Mouse (Mus musculus) neural tube, embryonic 10.5 days (tissue): ENCODE results near the gene Plekhf1.

Source experiments
- DNase-seq: peaks from one replicate; pipeline ENCODE4 v3.0.0-alpha.2; 2017; ENCODE audit warnings: low spot score; ENCODE audit errors: extremely low spot score

The Plekhf1 gene

DNA sequence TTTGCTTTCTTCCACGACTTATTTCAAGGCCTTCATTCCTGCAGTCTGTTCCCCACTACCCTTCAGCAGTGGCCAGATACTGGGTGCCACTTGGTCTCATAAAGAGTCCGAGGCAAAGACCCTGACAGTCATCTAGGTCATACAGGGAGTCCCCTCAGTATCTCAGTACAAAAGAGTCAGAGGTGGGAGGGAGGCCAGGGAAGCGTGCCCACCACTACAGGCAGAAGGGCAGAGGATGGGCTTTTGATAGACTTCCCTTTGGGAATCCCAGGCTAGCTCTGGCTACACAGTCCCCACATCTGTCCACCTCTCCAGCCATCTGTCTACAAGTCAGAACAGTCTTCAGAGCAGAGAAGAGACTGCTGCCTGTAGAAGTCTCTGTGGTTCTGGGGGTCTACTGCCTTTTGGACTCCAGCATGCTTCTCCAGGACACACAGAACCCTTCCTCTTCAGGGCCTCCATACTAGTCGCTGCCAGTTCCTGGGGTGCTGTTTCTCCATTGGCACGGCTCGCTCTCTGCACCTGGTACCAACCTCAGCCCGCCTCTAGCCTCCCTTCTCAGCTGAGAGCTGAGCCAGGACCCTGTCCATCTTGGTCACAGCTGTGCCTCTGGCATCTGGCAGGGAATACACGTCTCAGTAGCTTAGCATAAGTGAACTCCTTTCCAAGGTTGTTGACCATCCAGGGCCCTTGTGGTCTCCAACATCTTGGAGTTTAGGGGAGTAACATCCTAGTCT lies 9.0 kb downstream of the Plekhf1 start:
- no peak for DNase-seq

DNA sequence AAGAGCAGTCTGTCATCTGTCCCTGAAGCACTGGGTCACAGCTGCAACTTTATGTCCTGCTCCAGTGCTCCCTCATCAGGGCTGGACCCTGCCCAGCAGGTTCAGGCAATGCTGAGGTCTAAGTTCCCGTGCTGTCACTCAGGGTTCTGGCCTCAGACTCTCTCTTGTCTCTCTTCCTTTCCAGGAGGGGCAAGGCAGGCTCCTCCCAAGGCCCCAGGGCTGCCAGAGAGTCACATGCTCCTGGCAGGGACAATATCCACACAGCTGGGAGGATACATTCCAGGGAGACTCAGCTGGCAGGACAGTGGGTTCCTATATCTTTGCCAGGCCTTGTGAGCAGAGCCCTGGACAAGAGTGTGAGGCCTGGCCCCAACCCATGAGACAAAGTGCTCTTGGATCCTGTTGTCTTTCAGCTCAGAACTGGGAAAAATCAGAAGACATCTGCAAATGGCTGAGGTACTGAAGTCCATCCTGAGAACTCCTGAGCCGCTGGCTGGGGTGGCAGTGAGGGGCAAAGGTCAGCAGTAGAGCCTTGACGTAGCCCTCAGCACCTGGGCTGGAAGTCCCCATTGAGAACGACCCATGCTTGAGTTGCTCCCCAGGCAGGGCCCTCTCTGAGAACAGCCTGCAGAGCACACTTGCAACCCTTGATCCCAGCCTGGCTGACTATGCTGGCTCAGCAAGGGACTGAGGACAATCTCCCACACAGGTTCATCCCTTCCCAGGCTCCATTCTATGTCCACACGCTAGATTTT lies 10.2 kb downstream of the Plekhf1 start:
- no peak for DNase-seq

DNA sequence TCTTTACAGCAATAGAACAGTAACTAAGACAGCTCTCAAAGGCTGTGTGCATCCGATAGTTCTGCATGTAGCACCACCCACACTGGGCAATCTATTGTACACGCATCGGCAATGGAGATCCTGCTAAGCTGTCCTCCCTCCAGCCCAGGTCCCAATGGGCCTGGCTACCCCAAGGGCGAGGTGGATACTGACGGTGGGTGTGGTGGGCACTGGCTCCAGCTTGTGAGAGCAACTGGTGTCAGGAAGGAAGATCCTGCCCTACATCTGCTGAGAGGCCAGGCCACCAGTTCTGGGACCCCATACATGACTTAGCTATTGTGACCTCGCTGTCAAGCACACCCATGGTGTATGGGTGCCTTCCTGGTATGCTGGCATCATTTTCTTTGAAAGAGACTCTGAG lies 12.1 kb downstream of the Plekhf1 start:
- no peak for DNase-seq

DNA sequence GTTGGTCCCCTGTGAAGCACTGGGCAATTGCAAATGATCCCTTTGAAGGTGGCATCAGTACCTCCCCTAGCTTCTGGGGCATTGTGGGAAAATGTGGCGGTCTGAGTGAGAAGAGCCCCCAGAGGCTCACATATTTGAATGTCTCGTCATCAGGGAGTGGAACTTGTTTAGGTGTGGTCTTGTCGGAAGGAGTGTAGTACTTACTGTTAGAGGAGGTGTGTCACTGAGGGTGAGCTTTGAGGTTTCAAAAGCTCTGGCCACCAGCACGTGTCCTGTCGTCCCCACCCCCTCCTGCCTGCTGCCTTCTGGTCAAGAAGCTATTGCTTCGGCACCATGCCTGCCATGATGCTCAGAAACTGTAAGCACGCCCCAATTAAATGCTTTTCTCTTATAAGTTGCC lies 12.5 kb downstream of the Plekhf1 start:
- no peak for DNase-seq

DNA sequence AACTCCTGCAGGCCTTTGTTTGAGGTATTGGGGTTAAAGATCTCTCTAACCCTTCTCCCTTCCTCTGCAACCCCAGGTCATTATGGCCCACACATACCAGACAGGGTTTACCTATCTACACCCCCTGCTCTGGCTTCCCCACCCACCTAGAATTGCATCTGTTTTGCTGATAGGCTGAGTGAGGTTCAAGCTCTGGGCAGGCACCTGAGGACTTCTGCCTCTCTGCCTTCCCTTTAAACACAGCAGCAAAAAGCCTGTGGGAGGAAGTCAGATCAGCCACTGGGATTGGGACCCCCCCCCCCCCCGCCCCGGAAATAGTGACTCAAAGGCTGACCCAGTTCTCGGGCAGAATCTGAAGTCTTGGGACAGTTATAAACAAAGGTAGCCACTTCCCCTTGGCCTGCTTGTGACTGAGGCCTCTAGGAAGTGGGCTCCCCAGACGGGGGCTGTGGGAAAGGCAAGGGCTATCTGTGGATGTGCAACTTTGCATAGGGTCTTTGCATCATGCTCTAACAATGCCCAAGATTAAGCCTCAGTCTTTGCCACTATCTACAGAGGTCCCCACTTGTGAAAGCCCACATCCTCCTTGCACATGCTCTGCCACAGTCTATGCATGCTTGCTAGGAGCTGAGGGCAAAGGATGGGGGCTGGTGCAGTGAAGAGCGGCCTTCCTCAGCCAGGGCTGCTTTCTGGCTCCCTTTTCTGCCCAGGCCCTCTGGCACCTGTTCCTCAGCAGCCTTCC lies 13.2 kb downstream of the Plekhf1 start:
- no peak for DNase-seq

DNA sequence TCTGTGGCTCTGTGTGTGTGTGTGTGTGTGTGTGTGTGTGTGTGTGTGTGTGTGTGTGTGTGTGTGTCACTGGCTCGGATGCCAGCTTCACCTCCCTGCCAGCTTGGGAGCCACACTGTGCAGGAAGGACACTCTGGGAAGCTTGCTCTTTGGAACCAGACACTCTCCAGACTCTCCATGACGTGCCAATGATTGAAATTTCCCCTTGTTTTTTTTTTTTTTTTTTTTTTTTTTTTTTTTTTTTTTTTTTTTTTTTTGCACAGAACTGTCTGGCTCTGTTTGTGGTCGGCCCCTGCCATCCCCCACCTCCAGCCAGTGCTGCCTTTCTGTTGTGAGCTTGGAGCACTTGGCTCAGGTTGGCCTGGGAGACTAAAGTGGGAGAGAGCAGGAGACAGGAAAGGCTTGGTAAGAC lies 15.2 kb downstream of the Plekhf1 start:
- no peak for DNase-seq

DNA sequence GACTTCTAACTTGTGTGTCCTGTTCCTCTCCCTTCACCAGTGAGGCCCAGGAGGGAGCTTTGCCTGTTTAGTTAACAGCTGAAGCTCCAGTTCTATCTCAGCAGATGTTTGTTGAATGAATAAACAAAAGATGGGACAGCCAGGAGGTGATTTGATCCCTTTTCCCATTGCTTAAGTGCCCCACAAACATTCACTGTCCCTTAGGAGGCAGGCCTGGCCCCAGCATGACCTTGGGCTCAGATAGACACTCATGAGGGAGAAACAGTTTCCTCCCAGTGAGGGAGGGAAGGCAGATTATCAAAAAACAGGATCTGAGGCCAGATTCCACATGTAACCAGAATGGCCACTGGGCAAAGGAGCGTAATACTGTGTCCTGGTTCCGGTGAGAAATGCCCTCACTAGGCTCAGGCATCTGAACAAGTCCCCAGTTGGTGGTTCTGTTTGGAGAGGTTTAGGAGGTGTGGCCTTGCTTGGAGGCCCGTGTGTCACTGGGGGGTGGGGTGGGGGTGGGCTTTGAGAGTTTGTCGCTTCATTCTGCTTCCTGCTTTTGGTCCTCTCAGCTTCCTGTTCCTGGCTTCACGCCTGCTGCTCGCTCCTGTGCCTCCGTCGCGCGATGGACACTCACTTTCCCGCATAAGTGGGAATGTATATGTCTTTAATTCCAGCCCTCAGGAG lies 18.2 kb downstream of the Plekhf1 start:
- no peak for DNase-seq

DNA sequence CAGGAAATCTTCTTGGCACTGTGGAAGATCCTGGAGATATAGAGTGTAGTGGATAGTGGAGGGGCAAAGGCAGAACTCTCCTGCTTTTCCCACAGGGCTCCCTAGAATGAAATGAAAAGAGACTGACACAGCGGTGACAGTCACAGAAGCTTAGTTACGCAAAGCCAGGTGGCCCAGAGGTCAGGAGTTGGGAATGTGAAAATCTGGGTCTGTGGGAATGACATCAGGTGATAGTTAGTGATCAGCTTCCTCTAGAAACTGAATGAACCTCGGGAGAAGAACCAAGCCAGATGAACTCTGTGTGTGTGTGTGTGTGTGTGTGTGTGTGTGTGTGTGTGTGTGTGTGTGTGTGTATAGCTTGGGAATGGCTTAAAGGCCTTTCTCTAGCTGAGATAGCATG lies 18.8 kb downstream of the Plekhf1 start:
- no peak for DNase-seq

DNA sequence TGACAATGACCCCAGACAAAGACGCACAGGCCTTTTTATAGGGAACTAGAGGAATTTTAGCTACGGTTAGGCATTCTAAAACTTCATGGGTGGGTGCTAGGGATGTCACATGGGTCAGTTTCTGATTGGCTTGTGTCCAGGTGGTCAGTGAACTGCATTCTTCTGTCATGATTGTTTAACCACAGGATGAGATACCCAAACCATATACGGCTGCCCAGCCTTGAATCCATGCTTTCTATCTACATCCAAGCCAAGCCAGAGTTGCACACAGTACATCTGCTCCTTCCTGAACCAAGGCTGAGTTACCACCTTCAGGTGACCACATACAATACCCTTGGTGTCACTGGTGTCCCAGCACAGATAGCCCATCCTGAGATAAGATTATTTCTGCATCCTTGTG lies 21.3 kb downstream of the Plekhf1 start:
- DNase-seq = no peak

DNA sequence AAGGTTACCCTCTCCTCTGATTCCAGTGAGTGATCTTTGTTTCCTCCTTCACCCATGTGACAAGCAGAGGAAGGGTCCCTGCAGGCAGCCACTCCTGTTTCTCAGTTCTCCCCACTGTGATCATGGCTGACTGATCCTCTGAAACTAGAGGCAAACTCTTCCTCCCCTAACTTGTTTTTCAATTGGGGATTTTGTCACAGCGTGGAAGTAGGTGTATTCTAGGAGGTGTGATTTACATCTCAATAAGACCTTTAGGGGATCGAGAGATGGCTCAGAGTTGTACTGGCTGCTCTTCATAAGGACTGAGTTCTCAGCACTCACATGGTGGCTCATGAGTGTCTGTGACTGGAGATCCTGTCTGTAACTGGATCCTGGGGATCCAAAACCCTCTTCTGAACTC lies 22.0 kb downstream of the Plekhf1 start:
- DNase-seq = no peak

DNA sequence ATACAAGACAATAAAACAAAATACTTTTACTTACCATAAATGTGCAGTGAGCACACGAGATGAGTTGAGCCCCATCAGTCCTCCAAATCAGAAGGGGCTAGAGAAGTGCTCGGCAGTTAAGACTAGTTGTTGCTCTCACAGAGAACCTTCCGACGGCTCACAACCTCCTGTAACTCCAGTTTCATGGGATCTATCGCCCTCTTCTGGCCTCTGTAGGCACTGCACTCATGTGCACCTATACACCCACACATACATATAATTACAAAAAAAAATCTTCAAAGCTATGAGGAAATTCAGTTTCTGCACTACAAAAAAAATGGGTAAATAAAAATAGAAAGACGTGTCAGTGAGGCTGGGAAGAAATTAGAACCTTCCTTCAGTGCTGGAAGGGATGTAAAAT lies 23.5 kb downstream of the Plekhf1 start:
- no peak for DNase-seq

DNA sequence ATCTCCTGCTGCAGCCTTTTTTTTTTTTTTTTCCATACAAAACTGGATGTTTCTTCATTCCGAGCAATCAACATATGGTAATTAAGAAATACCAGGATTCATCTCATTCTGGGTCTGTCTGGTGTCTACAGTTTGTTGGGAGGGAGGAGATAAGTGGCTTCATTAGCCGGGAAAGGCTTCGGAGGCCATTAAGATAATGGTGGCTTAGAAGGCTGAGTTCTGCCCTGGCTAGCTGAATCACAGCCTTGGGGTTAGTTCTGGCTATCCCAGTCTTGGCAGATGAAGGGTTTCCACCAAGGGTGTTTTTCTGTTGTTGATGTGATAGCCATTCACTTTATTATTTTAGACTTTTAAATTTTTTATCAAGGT lies 26.5 kb downstream of the Plekhf1 start:
- DNase-seq = no peak

DNA sequence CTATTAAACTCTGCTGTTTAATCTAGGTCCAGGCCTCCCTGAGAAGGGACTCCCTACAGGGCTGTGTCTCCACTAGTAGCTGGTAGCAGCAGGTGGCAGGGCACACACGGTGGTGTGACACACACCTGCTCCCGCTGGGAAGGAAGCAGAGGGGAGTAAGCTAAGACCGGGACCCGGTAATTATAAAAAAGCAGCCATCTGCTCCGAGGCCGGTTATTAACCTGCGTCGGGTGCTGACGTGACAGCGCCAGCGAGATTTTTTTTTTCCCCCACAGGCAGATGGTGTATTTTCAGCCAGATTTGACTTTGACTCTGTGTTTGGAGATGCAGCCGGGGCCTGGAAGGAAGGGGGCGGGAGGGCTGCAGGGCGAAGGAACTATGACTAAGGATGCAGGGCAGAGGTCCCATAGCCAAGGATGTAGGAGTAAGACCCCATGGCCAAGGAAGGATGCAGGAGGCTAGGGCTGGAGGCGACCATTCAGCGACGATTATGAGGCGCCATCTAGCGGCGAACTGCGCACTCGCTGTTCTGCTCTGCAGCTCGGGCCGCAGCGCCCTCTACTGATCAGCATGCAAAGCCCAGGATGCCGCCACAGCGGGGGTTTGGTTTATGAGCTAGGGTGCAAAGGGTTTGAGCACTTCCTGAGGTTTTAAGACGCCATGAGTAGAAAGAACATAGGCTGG lies 27.1 kb downstream of the Plekhf1 start:
- peak; percentile 88 for DNase-seq

DNA sequence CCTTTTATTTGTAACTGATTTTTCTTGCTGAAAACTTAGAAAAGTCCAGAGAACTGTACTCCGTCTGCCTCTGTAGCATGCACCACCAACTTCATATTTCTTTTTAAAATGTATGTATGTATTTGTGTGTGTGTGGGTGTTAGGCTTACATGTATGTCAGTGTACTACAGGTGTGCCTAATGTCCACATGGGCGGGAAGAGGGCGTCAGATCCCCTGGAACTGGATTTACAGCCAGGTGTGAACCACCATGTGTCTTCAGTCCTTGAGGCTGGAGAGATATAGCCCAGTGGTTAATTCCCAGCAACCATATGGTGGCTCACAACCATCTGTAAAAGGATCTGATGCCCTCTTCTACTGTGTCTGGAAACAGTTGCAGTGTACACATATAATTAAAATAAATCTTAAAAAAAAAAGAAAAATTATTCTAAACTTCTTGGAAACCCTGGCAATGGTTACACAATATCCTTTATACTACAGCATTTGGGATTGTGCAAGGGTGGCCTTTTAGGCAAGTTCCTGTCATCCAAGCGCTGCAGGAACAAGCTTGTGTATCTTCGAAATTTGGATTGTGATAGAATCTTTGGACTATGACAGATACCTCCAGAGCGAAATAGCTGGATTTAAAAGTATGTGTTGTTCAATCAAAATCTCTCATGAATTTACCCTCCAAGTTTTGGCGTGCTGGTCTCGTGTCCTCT lies 27.8 kb downstream of the Plekhf1 start:
- no peak for DNase-seq

DNA sequence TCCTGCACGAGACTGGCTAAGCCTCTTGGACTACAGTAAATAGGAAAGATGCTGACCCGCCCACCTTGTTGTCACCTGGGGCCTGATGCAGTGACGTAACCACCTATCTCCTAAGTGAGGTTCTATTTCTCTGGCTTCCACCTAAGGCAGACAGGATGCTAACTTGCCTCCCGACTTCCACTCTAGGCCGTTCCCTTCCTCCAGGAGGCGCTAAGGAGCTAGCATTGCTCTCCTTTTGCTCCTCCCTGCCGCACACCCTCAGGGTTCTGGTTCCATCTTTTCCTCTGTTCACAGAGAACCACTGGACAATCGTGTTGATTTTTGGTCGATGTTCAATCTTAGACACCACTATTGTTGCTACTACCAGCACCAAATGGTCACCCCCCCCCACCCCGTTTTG lies 36.2 kb downstream of the Plekhf1 start:
- DNase-seq = no peak

DNA sequence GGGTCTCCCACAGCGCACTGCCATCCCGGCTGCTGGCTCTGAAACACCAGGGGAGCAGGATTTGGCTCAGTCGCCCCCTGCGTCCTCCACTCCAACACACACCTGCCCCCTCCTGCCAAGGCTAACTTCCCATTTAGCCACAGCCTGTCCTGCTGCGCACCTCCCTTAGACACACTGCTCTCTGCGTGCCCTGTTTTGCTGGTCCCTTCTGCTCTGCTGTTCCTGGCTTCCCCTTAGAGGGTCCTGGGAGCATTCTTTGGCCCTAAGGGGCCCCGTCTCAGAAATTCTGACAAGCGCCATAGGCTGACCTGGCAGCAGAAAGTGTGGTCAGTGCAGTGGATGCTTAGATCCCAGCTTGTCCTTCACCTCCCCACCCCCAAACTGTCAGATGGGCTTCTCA lies 36.7 kb downstream of the Plekhf1 start:
- no peak for DNase-seq

DNA sequence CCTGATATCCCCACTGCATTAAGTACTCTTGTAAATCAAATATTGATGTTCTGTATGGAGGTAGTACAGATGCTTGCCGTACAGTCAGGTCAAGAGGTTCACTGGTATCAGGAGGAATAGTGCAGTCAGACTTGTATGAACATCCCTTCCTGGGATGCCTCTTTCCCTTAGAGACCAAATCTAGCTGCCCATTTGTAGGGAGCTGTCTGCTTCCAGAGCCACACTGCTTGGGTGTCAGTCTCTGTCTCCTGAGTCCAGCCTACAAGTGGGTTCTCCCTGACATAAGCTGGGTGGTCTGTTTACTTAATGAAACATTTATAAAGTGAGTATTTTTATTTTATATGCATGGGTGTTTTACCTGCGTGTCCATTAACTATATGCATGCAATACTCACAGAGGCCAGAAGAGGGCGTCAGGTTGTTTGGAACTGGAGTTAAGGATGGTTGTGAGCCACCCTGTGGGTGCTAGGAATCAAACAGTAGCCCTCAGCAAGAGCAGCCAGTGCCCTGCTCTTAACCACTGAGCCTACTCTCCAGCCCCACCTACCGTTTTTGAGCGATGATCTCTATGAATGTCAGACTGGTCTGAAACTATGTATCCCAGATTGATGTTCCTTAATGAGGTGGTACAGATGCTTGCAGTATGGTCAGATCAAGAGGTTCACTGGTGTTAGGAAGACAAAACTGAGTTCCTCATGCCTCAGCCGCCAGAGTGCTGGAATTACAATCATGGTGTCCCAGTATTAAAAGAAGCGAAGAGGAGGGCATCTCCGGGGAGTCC lies 37.6 kb downstream of the Plekhf1 start:
- no peak for DNase-seq

DNA sequence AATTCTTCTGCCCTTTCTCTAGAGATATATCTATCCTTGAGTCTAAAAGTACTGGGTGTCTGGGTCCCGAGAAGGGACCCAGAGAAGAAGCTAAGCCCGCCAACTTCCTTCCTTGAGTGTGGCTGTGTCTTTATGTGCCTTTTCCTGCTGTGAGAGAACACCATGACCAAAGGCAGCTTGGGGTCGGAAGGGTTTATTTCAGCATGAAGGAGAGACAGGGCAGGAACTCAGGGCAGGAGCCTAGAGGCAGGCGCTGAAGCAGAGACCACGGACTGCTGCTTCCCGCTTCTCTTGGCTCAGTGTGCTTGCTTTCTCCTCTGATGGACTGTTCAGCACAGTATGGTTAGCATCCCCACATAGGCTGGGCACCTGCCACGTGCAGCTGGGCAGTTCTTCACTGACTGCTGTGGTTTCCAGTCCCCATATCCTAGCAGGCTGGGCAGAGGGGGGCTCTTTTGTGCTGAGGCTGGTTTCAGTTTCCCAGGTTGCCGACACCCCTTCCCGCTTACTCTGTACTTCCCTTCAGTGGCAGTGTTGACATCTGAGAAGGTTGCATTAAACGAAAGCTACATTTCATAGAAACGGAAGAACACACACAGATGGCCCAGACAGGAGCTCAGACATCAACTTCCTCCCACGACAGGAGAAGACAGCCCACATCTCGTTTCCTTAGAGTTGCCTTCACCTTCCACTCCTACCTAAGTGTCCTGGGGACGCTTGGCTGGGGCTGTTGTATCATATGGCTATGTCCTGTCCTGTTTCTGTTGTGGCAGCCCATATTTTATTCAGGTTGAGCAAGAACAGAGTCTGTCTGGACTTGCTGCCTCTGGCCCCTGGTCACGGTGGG lies 38.5 kb downstream of the Plekhf1 start:
- DNase-seq = no peak
